Mouse (Mus musculus) ES-CJ7 (cell line): ENCODE data around the gene Tuba3b.

Experiments used
- DNase-seq: peaks from one replicate; pipeline ENCODE4 v3.0.0; 2011; ENCODE audit warnings: low read depth, low spot score

Tuba3b gene

DNA sequence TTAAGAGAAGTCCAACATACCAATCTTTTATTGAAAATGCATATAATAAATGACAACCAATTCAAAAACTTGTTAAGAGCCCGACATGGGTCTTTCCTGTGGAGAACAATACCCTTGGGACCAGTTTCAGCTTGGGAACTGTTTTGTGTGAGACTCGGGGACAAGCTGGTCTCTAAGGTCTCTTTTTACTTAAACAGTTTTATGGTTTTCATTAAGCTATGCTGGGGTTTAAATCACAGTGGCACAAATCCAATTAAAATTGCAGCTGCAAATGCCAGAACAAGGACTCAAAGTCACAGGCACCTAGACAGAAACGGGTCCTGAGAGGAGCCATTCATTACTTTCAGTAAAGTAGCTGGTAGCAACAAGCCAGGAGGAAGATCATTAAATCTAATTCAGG is 10.4 kb upstream of the Tuba3b start:
- DNase-seq = no peak

DNA sequence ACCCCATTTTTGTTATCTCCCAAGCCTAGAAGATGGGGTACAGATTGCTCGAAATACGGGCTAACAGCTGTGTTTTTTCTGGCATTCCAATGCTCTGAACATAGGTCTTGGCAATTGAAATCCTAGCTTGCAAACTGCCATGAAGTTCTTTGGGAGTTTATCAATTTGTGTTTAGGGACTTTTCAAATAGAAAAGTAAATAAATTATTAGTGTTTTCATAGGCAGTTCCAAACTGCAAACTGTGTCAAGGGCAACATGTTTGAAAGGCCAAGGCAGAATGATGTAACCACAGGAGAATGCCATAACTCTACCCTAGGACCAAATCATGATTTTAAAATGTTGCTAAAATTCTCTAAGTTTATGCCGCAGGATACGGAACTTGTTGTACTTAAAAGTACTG is 7.8 kb upstream of the Tuba3b start:
- DNase-seq = no peak

DNA sequence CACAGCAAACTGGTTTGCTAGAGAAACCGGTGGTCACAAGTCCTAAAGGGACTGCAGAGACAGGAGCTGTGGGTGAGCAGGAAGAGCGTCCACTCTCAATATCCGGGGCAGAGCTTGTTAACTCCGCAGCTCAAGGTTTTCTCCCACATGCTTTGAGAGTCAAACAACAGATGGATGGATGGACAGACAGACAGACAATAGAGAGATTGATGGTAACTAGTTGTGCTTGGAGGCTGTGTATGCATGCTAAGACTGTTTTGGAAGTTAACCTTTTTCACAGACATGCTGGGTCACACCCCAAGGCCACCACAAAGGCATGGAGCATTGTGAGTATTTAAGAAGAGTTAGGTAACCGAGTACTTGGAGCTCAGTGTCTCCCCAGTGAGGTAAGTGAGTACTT is 6.9 kb upstream of the Tuba3b start:
- no peak for DNase-seq

DNA sequence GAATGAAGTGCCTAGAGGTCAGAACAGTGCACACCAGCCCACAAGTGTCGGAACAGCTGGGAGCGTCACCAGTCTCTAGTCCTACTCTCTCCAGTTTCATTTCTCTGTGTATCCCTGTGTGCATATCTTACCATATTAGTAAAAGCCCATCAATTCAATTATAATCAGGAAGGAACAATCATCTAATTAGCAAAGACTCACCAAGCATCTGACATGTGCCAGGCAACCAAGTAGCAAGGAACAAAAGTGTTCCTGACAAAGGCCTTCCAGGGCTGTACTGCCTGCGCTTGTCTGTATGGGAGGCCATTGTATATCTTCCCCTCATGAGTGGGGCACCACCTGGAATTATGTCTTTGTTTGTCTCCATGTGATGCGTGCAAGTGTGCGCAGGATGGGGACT is 4.7 kb upstream of the Tuba3b start:
- DNase-seq = no peak

DNA sequence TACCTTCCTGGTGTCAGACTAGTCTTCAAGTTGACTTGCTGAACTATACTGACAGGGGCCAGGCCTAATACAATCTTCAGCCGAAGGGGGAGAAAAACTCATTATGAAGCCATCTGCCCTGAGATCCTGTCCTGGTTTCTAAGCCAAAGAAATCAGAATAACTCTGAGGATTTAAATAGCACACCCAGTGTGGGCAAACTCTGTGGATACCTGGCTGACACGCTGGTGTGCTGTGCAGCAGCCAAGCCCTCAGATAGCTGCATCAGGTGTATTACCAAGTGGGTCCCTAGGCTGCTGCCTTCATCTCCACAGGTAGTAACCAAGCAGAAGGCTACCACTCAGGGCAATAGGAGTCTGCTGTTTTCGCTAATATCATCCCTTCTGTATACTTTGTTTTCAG is 2.9 kb upstream of the Tuba3b start:
- no peak for DNase-seq

DNA sequence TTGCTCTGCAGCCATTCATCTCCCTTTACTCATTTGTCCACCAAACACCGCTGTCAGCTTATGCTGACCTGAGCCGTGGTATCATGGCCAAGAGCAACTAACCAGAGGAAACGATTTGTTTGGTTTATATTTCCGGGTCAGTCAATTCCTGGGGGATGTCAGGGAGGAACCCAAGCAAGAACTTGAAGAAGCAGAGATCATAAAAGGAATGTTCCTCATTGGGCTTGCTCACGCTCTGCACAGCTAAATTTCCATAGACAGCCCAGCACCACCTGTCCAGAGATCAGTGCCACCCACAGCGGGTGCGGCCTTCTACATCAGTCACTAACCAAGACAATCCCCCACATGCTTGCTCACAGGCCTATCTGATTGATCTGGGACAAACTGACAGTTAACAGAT is 1.3 kb upstream of the Tuba3b start, which contains the start of gene Lmntd1:
Gene Lmntd1 (minus strand): TSS at position 101 of the 400 bp plus-strand sequence.
- no peak for DNase-seq

DNA sequence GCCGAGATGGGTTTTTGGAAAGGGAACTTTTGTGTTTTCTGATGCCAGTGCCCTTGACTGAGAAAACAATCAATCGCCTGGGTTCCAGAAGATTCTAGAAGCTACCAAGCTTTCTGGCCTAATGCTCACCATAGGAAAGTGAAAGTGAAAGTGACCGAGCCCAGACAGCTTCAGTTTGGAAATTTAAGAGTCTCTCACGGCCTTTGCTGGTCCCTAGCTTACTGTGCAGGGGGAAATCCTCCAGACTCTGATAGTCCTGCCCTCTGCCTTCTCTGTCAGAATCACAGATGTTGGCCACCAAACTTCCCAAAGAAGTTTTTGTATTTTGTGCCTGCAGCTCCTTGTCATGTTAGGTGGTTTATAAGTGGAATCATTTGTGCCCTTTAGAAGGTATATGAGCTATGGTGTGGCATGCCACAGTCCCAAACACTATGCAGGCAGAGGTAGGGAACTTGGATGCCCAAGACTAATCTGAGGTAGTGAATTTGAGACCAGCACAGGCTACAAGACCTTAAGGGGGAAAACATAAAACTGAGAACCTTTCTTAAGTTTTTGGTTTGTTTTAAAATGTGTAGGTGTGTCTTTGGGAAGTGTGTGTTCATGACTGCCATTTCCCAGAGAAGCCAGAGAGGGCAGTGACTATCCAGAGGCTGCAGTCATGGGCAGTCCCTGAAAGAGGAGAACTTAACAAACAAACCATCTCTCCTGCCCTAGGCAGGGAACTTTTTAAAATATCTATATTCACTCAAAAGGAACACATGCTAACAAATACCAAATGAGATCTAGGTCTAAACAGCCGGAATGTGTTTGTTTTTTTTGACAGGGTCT is 1.1 kb downstream of the Tuba3b start:
- no peak for DNase-seq

DNA sequence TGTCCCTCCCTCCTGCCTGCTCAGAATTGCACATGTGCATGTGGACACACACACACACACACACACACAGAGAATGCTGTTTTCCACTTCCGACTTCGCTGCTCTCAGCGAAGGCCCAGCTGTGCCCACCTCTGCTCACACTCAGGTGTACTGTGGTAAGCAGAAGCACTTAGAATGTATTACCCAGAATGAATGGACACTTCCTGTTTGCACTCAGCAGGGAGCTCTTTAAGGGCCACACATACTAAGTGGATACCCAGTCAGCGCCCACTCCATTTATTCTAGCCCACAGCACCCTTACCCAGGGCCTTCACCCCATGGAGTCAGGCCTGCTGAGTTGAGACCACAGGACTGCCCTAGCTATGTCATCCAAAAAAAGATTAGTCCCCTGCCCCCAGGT is 7.6 kb downstream of the Tuba3b start:
- no peak for DNase-seq

DNA sequence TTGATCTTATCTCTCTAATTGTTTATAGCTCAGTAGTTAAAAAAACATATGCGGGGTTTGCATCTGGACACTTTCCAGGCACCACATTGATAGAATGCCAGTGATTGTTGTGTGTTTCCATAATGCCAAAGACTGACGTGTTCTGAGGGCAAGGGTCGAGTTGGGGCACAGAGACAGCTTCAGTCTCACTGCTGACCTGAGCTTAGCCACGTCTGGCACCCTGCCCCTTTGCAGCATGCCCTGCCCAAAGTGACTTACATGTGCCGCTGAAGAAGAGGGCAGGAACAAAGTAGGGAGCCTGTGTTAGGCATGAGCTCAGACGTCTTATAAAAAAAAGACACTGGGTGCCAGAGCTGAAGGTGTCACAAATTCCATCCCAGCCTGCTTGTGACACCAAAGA is 14.7 kb downstream of the Tuba3b start:
- DNase-seq = no peak

DNA sequence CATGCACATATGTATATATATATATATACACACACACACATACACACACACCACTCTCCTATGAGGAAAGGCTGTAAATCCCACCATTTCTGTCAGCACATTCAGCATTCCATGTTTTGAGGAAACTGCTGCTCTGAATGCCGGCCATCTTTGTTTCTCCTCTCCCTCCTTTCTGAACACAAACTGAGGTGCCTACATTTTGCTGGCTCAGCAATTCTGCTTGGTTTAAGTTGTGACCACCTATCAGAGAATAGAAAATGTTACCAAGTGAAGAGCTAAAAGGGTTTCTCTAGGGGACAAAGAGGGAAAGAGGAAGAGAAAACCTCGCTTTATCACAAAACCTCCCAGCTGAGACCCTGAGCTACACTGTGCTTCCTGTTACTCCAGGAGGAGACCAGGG is 18.9 kb downstream of the Tuba3b start:
- no peak for DNase-seq

DNA sequence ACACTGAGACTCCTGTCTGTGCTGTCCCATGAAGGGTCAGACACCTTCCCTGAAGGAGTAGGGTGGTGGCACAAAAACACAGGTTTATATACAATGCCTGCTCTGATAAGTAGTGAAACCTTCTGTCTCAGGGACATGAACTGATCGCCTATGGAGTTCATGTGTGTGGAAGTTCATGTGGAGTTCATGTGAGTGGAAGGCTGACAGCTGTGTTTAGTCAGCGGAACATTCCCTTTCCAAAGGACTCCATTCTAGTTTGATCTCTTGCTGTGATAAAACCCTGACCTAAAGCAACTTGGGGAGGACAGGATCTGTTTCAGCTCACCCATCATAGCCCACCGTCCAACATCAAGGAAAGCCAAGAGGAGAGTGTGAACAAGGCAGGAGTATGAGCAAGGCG is 21.1 kb downstream of the Tuba3b start:
- DNase-seq = no peak

DNA sequence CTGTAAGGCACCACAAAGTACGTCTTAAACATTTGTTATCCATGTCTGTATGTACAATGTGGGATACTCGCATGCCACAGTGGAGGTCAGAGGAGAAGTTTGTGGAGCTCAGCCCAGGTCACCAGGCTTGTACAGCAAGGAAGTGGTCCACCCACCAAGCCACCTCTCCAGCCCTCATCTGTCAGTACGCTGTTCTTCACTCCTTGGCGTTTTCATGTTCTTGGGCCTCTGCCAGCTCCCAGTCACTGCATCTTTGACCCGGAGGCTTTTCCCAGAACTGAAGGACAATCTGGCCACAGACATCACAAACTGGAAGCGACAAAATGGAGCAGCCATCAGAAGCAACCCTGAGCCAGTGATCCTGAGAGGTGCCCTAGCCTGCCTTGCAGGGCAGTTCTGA is 22.7 kb downstream of the Tuba3b start:
- no peak for DNase-seq

DNA sequence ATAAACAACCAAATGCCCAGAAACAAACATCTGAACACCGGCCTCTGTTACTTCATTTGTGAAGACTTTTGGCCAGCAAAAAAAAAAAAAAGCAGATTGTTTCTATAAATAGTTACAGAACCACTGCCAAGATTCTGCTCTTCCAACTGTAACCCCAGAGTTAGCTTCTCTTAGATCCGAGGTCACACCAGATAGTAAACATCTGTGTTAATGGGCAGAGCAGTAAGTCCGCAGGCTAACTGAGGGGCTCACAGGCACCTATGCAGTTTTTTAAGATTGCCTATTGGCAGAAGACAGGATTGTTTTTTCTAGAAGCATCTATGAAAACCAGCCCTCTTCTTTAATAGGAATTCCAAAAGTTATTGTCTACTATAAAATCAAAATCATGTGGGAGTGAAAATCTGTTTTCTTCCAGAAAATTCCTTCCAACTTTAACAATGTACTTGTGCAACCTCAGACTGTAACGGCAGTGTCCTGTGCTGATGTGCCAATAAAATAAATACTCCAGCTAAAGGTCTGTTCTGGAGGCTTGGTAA is 25.5 kb downstream of the Tuba3b start:
- DNase-seq = no peak

DNA sequence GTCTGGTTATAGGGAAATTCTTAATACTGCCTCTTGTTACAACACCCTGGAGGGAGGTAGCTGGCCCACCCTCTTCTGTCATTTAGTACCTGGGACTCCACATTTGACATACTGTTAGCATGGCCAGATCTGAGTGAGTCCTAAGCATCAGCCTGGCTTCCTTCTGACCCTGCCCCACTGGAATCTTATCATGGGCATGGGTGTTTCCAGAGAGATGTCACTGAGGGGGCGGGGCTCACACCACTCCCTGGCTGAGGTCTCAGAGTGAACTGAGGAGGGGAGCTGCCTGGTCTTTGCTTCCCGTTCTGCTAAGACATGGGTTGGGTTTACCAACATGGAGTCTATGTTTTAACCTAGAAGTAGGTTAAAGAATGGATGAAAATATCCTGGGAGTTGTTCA is 36.4 kb downstream of the Tuba3b start:
- no peak for DNase-seq

DNA sequence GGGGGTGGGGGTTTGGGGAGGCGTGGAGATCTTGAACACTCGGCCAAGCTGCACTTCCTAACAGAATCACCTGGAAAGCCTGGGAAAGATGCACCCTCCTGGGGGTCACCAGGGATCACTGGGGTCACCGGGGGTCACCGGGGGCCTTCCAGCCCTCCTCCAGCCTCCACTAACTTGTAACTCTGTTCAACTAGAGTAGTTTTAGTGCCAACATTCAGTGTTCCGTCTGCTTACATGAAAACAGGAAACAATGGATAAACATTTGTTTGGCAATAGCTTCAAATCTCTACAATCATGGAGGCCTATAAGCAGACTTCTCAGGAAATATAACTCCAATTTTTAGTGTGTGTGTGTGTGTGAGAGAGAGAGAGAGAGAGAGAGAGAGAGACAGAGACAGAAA is 37.4 kb downstream of the Tuba3b start:
- DNase-seq = no peak

DNA sequence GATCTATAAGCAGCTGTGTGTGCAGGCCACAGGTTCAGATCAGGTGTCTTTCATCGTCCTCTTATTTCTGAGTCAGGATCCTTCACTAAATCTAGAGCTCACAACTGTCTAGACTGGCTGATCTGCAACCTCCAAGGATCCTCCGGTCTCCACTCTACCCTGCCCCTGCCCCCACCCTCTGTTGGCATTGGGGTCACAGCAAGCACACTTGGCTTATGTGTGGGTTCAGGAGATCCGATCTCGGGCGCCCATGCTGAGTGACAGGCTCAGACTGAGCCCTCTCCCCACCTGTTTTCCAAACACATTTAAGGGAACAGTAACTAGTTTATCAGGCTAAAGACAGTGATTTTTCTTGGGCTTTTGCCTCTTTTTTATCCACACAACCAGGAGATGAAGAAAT is 38.1 kb downstream of the Tuba3b start:
- DNase-seq = no peak

DNA sequence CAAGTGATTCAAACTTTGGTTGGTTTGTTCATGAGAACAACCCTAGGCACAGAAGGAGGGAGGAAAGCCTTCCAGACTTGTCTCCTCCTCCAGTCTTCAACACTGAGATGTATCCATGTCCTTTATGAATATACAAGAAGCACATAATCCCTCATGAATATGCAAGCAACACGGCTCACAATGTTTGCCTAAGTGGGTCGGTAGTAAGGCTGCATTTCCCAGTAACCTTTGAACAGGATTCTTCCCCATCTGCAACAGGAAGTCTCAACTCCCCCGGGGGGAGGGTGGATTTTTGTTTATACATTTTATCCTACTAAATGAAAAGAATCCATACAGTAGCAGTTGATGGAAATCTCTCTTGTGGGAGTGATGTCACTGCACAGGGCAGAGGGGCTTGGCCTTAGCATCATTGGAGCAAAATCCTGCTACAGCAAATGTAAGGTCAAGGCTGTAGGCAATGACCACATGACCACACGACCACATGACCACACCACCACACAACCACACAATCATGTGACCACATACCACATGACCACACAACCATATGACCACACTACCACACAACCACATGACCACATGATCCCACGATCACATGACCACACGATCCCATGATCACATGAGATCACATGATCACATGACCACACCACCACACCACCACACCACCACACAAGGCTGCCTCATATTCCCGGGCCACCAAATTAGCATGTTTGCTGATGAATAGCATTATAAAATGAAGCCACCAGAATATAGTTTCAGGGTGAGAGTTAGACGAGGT is 38.7 kb downstream of the Tuba3b start:
- peak; percentile 18 for DNase-seq

DNA sequence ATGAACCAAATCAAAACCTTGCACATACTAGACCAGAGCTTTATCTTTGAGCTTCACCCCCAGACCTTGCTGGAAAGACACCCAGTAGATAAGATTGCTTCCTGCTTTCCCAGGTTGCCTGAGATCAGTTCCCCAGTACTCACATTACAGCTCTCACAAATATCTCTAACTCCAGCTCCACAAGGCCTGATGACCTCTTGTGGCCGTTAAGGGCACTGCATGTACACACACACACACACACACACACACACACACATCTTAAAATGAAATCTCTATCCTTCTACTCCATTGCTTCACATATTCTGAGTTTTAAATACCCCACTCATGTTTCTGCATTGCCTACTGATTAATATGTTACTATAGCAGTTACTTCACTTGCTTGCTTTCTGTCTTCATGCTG is 40.1 kb downstream of the Tuba3b start:
- peak; percentile 22 for DNase-seq

DNA sequence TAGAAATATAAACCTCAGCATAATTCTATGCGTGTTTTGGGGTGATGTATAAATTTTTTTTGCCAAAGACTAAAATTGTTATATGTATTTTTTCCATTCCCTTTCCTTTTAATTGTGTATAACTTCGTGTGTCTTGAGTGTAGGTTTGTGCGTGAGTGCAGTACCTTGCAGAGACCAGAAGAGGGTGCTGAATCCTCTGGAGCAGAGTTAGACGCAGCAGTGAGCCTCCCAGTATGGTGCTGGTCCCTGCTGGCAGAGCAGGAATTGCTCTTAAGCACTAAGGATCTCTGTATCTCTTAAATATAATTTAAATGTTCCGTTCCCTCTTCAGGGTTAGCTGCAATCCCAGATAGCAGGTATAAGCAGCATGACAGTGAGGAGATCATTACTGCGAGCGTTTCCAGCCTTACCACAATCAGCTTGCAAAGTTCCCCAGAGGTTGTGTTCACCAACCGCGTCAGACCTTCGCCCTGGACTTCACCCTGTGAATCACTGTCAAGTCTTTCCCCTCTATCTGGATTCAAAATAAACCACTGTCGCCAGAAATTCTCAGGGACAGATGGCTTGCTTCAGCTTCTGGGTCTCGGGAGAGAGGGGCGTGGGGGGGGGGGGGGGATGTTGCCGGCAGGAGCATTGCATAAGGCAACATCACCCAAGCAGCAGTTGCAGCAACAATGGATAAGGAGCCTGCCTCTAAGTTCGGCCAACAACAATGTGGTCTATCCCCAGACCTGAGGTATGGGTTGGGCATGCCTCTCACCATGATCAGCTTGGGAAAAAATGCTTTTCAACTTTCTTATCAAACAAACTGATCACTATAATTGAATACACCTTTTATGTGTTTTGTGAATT is 41.4 kb downstream of the Tuba3b start:
- DNase-seq = peak; percentile 81

DNA sequence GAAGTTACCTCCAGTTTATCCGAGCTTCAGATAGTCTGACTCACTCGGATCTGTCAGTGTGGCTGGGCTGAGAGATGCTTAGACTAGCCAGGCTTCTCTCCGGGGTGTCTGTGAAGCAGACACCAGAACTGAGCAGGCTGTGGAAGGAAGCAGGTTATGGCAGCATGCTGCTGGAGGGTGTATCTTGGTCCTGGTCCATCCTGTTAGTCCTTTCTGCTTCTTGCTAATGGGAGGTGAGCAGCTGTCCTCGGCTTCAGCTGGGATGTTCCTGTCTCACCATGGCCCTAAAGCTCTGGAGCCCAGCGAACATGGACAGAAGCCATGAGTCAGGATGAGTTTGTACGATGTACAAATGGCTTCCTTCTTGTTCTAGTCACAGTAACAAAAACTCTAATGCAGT is 43.6 kb downstream of the Tuba3b start:
- DNase-seq = no peak

DNA sequence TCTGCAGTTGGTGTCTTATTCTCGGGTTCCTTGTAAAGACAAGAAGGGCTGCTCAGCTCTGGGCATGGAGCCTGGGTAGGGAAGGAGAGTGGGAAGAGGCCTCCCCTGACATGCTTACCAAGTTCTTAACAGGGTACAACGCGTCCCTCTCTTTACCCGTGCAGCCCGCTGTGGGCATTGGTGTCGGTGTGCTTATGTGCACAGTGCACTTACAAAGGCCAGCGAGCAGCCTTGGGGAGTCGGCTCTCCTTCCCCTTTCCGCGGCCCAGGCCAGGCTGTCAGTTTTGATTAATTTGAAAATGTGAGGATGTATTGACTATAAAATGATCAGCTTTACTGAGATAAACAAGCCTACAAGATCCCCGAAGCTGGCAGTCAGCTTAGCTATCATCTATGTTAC is 45.4 kb downstream of the Tuba3b start:
- no peak for DNase-seq

DNA sequence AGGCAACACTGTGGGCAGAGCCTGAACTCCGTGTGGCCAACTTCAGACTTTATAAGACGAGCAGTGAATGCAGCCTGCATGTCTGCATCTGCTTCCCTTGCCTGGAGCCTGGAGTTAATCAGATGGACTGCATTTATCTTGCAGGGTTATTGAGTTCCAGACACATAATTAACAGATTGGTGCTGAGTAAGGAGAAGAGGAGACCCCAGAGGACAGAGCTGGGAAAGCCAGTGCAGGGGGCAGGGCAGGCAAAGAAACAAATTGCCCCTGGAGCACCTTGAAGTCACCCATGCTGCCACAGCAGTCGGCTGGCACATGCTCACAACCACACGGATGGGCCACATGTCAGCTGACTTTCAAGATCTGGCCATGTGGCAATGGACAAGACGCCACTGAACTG is 48.7 kb downstream of the Tuba3b start:
- no peak for DNase-seq
